In genomic region chr2:11266294-11266693, GRCm38 (mm10) we compare ENCODE assay signal across 8 mouse cellular contexts.
A peak's percentile ranks its signal among the peaks of the same experiment; 100 is the strongest.
DNase-seq lines count a peak whose midpoint lies in the region; ATAC-seq and TF ChIP-seq lines count a peak whose summit lies in the region.

No protein-coding gene starts in this region.

- no peaks in the 10 kb centered on the region for H3K9me3 ChIP-seq in midbrain, postnatal 0 days (ENCODE audit: low read length)
- H3K9me3 ChIP-seq in midbrain, embryonic 13.5 days = no peaks in the 10 kb centered on the region

- H3K4me3 ChIP-seq in midbrain, postnatal 0 days (ENCODE audit: low read depth, low read length) = no peak overlapping the region
- H3K4me3 ChIP-seq in midbrain, embryonic 13.5 days (replicated peaks) = no peak overlapping the region

- no peak overlapping the region for H3K27ac ChIP-seq in midbrain, postnatal 0 days (ENCODE audit: low read depth, low read length)
- no peak overlapping the region for H3K27ac ChIP-seq in midbrain, embryonic 13.5 days

- H3K4me2 ChIP-seq in midbrain, postnatal 0 days (ENCODE audit: low read depth, low read length, poor library complexity, severe bottlenecking) = no peak overlapping the region
- H3K4me2 ChIP-seq in midbrain, embryonic 13.5 days (replicated peaks) = no peak overlapping the region

- no peaks in the 10 kb centered on the region for H3K36me3 ChIP-seq in midbrain, postnatal 0 days (ENCODE audit: insufficient read depth, low read length)
- no peaks in the 10 kb centered on the region for H3K36me3 ChIP-seq in midbrain, embryonic 13.5 days

- no peaks in the 10 kb centered on the region for H3K4me1 ChIP-seq in midbrain, postnatal 0 days (ENCODE audit: insufficient read depth, low read length)
- H3K4me1 ChIP-seq in midbrain, embryonic 13.5 days (replicated peaks) = no peaks in the 10 kb centered on the region

- no peak overlapping the region for H3K9ac ChIP-seq in midbrain, postnatal 0 days (replicated peaks; ENCODE audit: low read length, poor library complexity, severe bottlenecking)
- no peak overlapping the region for H3K9ac ChIP-seq in midbrain, embryonic 13.5 days (replicated peaks)

- no peaks in the 10 kb centered on the region for H3K27me3 ChIP-seq in midbrain, postnatal 0 days (ENCODE audit: insufficient read depth, low read length)
- no peaks in the 10 kb centered on the region for H3K27me3 ChIP-seq in midbrain, embryonic 13.5 days

- peak; percentile 16 for DNase-seq in embryo, embryonic 10 days (ENCODE audit: low spot score)
- DNase-seq in embryo, embryonic 9.5 days (ENCODE audit: extremely low spot score) = no peak
- DNase-seq in midbrain, postnatal 0 days (ENCODE audit: low spot score) = no peak
- DNase-seq in lung, postnatal 36 days = peak; percentile 42
- DNase-seq in thymus, postnatal 36 days = peak; percentile 70
- DNase-seq in cerebellum, adult 11 months = no peak
- DNase-seq in right cerebral cortex, postnatal 25 days = no peak

- no peak for ATAC-seq in midbrain, postnatal 0 days (ENCODE audit: low FRiP score)
- no peak for ATAC-seq in midbrain, embryonic 13.5 days

- TF ChIP-seq CTCF in midbrain, postnatal 0 days (IDR thresholded peaks at IDR 0.05) = peak; percentile 37

- 71% methylated on average over 5 of the region's 5 CpGs for WGBS in midbrain, postnatal 0 days
- WGBS in midbrain, embryonic 13.5 days = 62% methylated on average over 5 of the region's 5 CpGs

Comparison
In these comparisons a context has a peak if more than half of its experiments do, and no peak if none do; other contexts are left out.
1. DNase-seq: peak in embryo, embryonic 10 days (single experiment), lung, postnatal 36 days (single experiment) and thymus, postnatal 36 days (2 of 2); none in embryo, embryonic 9.5 days (single experiment), midbrain, postnatal 0 days (single experiment), cerebellum, adult 11 months (single experiment) and right cerebral cortex, postnatal 25 days (single experiment).